Mouse (Mus musculus): ENCODE measurements around the gene Gm28035. TPM values are rescaled to one million over a fixed set of nuclear protein-coding genes. Genes with fewer than 3 reads are reported as not detected.

Gene Gm28035
- polyA plus RNA-seq (2012; rRNA removed) (3.8 and 6.0 TPM in 2 replicates), polyA plus RNA-seq (2014; fragmentation: Nextera tagmentation; extraction: Ambion mirVana) (0.11 and 0.23 TPM in 2 replicates)

DNA sequence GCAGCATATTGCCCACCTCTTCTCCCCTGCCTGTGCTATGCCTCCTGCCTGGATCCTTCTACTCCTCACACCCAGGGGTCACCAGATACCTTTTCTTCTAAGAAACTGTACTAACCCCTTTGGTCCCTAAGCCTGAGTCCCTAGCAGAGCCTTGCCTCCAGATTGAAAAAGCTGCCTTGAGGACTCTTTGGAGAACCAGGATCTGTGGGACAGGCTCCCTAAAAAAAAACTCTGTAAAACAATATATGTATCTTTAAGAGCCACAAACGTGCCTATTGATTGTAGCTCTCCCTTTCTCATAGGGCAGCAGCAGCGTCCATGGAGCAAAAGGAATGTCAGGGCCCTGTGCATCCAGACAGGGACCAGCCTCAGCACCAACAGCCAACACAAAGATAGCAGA lies at the start of gene Gm28035:
Gm28035 (plus strand) TSS at position 301 of the 400 bp plus-strand sequence.
- ATAC-seq (ENCODE audit: low FRiP score, low read depth) (no peak), DNase-seq (ENCODE audit: low spot score) (no peak)
- Histone ChIP-seq H3K4me2 (replicated peaks; ENCODE audit: low read depth, low read length, severe bottlenecking) (peak within 1 kb of the TSS; percentile 91; the same call in 1 of the 2 replicates), H3K4me3 (replicated peaks; ENCODE audit: low read length) (no peak within 1 kb of the TSS), H3K9ac (ENCODE audit: low read depth, low read length, severe bottlenecking) (peak within 1 kb of the TSS; percentile 34; the same call in 1 of the 2 replicates), H3K36me3 (ENCODE audit: control insufficient read depth, insufficient read depth, low read length) (peaks cover 46% of the 10 kb centered on the region), H3K9me3 (ENCODE audit: control insufficient read depth, low read length) (no peaks in the 10 kb centered on the region), H3K4me1 (ENCODE audit: control insufficient read depth, insufficient read depth, low read length) (peaks cover 14% of the 10 kb centered on the region), H3K27ac (replicated peaks; ENCODE audit: low read depth, low read length) (no peak within 1 kb of the TSS), H3K27me3 (ENCODE audit: control insufficient read depth, insufficient read depth, low read length) (no peaks in the 10 kb centered on the region)
- WGBS: 84% methylated on average over 2 of the region's 2 CpGs
- no peak for TF ChIP-seq POLR2A (IDR thresholded peaks at IDR 0.05; ENCODE audit: borderline replicate concordance, extremely low read depth, insufficient read depth, insufficient read length)

DNA sequence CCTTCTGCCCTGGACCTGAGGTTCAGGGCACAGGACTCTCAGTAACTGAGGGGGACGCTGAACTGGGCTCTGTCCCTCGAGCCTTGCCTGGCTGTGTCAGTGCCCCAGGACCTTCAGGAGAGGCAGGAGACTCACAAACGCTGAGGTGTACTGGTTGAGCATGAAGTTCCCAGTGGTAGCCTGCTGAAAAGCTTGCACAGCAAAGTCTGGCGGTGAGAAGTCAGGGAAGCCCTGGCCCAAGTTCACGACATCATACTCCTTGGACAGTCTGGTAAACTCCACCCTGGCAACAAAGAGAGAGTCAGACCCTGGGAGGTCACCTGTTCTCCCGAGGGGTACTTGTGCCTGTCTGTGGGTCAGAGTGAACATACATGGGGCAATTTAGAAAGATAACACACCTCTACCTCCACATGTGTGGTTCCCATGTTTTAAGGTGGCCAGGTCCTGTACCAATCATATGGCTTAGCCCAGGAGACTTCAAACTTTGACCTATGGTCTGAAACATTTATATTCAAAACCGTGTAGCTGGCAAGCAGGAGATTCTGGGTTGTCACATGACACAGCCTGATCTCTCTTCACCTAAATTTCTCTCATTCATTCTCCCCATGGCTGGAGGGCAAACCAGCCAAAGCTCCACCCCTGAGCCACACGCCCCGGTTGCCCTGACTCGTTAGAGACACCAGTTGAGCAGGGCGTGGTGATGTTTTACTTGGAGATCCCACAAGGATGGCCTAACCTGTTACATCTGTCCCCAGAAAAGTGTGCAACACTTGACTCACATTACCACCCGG lies 48.4 kb upstream of the Gm28035 start:
- WGBS: 83% methylated on average over 12 of the region's 12 CpGs
- H3K4me3 ChIP-seq (replicated peaks; ENCODE audit: low read length): no peak overlapping the region
- no peak overlapping the region for H3K27ac ChIP-seq (replicated peaks; ENCODE audit: low read depth, low read length)
- DNase-seq (ENCODE audit: low spot score) (no peak), ATAC-seq (ENCODE audit: low FRiP score, low read depth) (no peak)
- H3K36me3 ChIP-seq (ENCODE audit: control insufficient read depth, insufficient read depth, low read length): 0 out of 2 replicates have a peak, but pooled peaks cover 4% of the 10 kb centered on the region
- no peak overlapping the region for H3K4me2 ChIP-seq (replicated peaks; ENCODE audit: low read depth, low read length, severe bottlenecking)
- TF ChIP-seq POLR2A (IDR thresholded peaks at IDR 0.05; ENCODE audit: borderline replicate concordance, extremely low read depth, insufficient read depth, insufficient read length): no peak
- H3K4me1 ChIP-seq (ENCODE audit: control insufficient read depth, insufficient read depth, low read length): no peaks in the 10 kb centered on the region
- H3K27me3 ChIP-seq (ENCODE audit: control insufficient read depth, insufficient read depth, low read length): no peaks in the 10 kb centered on the region
- no peak overlapping the region for H3K9ac ChIP-seq (ENCODE audit: low read depth, low read length, severe bottlenecking)
- no peaks in the 10 kb centered on the region for H3K9me3 ChIP-seq (ENCODE audit: control insufficient read depth, low read length)

DNA sequence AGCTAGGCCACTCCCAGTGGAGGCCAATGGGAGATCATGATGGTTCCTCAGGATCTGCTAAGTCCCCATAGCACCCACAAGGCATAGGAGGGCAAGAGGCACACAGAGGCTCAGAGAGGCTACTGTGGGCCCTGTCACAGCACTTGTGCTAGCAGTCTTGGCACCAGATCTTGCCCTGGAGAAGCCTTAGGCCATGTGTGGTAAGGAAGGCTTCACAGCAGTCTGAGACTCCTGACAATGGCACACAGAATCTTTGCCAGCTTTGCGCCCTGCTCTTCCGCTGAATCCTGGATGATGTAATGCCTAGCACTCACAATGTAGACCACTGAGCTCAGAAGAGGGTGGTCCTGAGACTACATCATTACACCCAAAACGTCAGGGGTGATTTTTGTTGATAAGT lies 45.7 kb upstream of the Gm28035 start:
- Histone ChIP-seq H3K9ac (ENCODE audit: low read depth, low read length, severe bottlenecking) (no peak overlapping the region), H3K27ac (replicated peaks; ENCODE audit: low read depth, low read length) (no peak overlapping the region), H3K27me3 (ENCODE audit: control insufficient read depth, insufficient read depth, low read length) (no peaks in the 10 kb centered on the region), H3K36me3 (ENCODE audit: control insufficient read depth, insufficient read depth, low read length) (0 out of 2 replicates have a peak, but pooled peaks cover 2% of the 10 kb centered on the region), H3K4me3 (replicated peaks; ENCODE audit: low read length) (no peak overlapping the region), H3K4me1 (ENCODE audit: control insufficient read depth, insufficient read depth, low read length) (no peaks in the 10 kb centered on the region), H3K4me2 (replicated peaks; ENCODE audit: low read depth, low read length, severe bottlenecking) (no peak overlapping the region), H3K9me3 (ENCODE audit: control insufficient read depth, low read length) (no peaks in the 10 kb centered on the region)
- DNase-seq (ENCODE audit: low spot score): no peak
- TF ChIP-seq POLR2A (IDR thresholded peaks at IDR 0.05; ENCODE audit: borderline replicate concordance, extremely low read depth, insufficient read depth, insufficient read length): no peak
- ATAC-seq (ENCODE audit: low FRiP score, low read depth): no peak
- WGBS: 89% methylated on average over 3 of the region's 3 CpGs

GRCm38 (mm10) chr2:30198021-30198420 lies 42.3 kb upstream of the Gm28035 start:
- Histone ChIP-seq H3K4me1 (ENCODE audit: control insufficient read depth, insufficient read depth, low read length) (no peaks in the 10 kb centered on the region), H3K27ac (replicated peaks; ENCODE audit: low read depth, low read length) (no peak overlapping the region), H3K9me3 (ENCODE audit: control insufficient read depth, low read length) (no peaks in the 10 kb centered on the region), H3K36me3 (ENCODE audit: control insufficient read depth, insufficient read depth, low read length) (no peaks in the 10 kb centered on the region), H3K4me3 (replicated peaks; ENCODE audit: low read length) (no peak overlapping the region), H3K4me2 (replicated peaks; ENCODE audit: low read depth, low read length, severe bottlenecking) (no peak overlapping the region), H3K27me3 (ENCODE audit: control insufficient read depth, insufficient read depth, low read length) (no peaks in the 10 kb centered on the region), H3K9ac (ENCODE audit: low read depth, low read length, severe bottlenecking) (no peak overlapping the region)
- DNase-seq (ENCODE audit: low spot score): no peak
- TF ChIP-seq POLR2A (IDR thresholded peaks at IDR 0.05; ENCODE audit: borderline replicate concordance, extremely low read depth, insufficient read depth, insufficient read length): no peak
- 69% methylated on average over 4 of the region's 4 CpGs for WGBS
- no peak for ATAC-seq (ENCODE audit: low FRiP score, low read depth)

- TF ChIP-seq POLR2A (IDR thresholded peaks at IDR 0.05; ENCODE audit: borderline replicate concordance, extremely low read depth, insufficient read depth, insufficient read length): no peak
Observed at GRCm38 (mm10) chr2:30199984-30200383, 40.4 kb upstream of the Gm28035 start.

More at GRCm38 (mm10) chr2:30199984-30200383, 40.4 kb upstream of the Gm28035 start:
- Histone ChIP-seq H3K4me2 (replicated peaks; ENCODE audit: low read depth, low read length, severe bottlenecking) (no peak overlapping the region), H3K4me1 (ENCODE audit: control insufficient read depth, insufficient read depth, low read length) (peaks cover 4% of the 10 kb centered on the region), H3K9ac (ENCODE audit: low read depth, low read length, severe bottlenecking) (no peak overlapping the region), H3K4me3 (replicated peaks; ENCODE audit: low read length) (no peak overlapping the region), H3K36me3 (ENCODE audit: control insufficient read depth, insufficient read depth, low read length) (no peaks in the 10 kb centered on the region), H3K27ac (replicated peaks; ENCODE audit: low read depth, low read length) (no peak overlapping the region), H3K27me3 (ENCODE audit: control insufficient read depth, insufficient read depth, low read length) (no peaks in the 10 kb centered on the region), H3K9me3 (ENCODE audit: control insufficient read depth, low read length) (no peaks in the 10 kb centered on the region)
- ATAC-seq (ENCODE audit: low FRiP score, low read depth) (no peak), DNase-seq (ENCODE audit: low spot score) (no peak)
- 57% methylated on average over 1 of the region's 1 CpGs for WGBS

Data from limb, embryonic 14.5 days (tissue).